Mouse (Mus musculus) gastrocnemius, postnatal 25 days (tissue): ENCODE results near the gene Gm6793. TPM values are rescaled to one million over a fixed set of nuclear protein-coding genes. Genes with fewer than 3 reads are reported as not detected.

Experiments
- DNase-seq: peaks from one replicate; pipeline ENCODE4 v3.0.0; 2022
- total RNA-seq, 2 experiments: library from RNA; stranded (reverse); gene quantifications; 1 replicate in 1 of 2; 2 replicates in 1 of 2; pipeline ENCODE4 v1.2.3; 2021

Gm6793 gene
- total RNA-seq, 2 experiments from 2014 or later, result not detected

- DNase-seq, result no peak
These were observed 30.3 kb downstream of the Gm6793 start for GRCm38 (mm10) chr8:111984511-111984910.

- no peak for DNase-seq
These were observed 32.7 kb downstream of the Gm6793 start for GRCm38 (mm10) chr8:111982116-111982515.

- no peak for DNase-seq
These were observed 36.7 kb downstream of the Gm6793 start for GRCm38 (mm10) chr8:111978147-111978546.

- DNase-seq, result no peak
These were observed 38.5 kb downstream of the Gm6793 start for GRCm38 (mm10) chr8:111976326-111976725.

- DNase-seq, result no peak
These were observed 39.1 kb downstream of the Gm6793 start for GRCm38 (mm10) chr8:111975706-111976105.

GRCm38 (mm10) chr8:111974138-111974537 lies 40.7 kb downstream of the Gm6793 start:
- DNase-seq, result no peak

- DNase-seq, result no peak
These were observed 45.8 kb downstream of the Gm6793 start for GRCm38 (mm10) chr8:111968991-111969390.

GRCm38 (mm10) chr8:111968541-111968940 lies 46.3 kb downstream of the Gm6793 start:
- DNase-seq, result no peak

GRCm38 (mm10) chr8:111967246-111967870 lies 47.5 kb downstream of the Gm6793 start:
- DNase-seq, result no peak

GRCm38 (mm10) chr8:111964849-111965561 lies 49.8 kb downstream of the Gm6793 start:
- no peak for DNase-seq

GRCm38 (mm10) chr8:111964351-111964750 lies 50.5 kb downstream of the Gm6793 start:
- no peak for DNase-seq

- no peak for DNase-seq
These were observed 51.3 kb downstream of the Gm6793 start for GRCm38 (mm10) chr8:111963546-111963945.

Other genes starting within 250 kb of the Gm6793 start
- 10 to 100 TPM; 18.1 to 21.4 TPM for gene Cfdp1, start 160.7 kb downstream of the Gm6793 start, total RNA-seq
- gene Tmem170, start 138.3 kb downstream of the Gm6793 start, total RNA-seq, result 1 to 10 TPM; 1.5 to 1.6 TPM
- under 1 TPM in 1 of 2 experiments, not detected in 1; 0.11 TPM for gene Chst5, start 104.6 kb downstream of the Gm6793 start, total RNA-seq
- gene Tmem231, start 81.2 kb downstream of the Gm6793 start, total RNA-seq, result 1 to 10 TPM in 1 of 2 experiments, under 1 TPM in 1; 0.90 to 1.1 TPM
- 100 to 1,000 TPM; 105 to 106 TPM for gene Gabarapl2, start 74.3 kb downstream of the Gm6793 start, total RNA-seq
- 1 to 10 TPM; 1.3 to 2.4 TPM for gene Adat1, start 22.7 kb downstream of the Gm6793 start, total RNA-seq
- gene Kars, start 3.7 kb downstream of the Gm6793 start, total RNA-seq, result 100 to 1,000 TPM; 102 to 112 TPM
- gene Terf2ip, start 3.6 kb downstream of the Gm6793 start, total RNA-seq, result 1 to 10 TPM; 7.5 to 7.7 TPM